Mouse (Mus musculus): ENCODE measurements around the gene Tmem201. TPM values are rescaled to one million over a fixed set of nuclear protein-coding genes. Genes with fewer than 3 reads are reported as not detected.

The Tmem201 gene
- polyA plus RNA-seq, 1 experiment: 27.7 TPM

- H3ac ChIP-seq (ENCODE audit: control insufficient read depth, insufficient read length, low read depth): no peak overlapping the region
- H3K4me3 ChIP-seq (ENCODE audit: insufficient read depth, poor library complexity, severe bottlenecking): no peak overlapping the region
- H3K79me2 ChIP-seq (ENCODE audit: control insufficient read depth, insufficient read depth): peaks cover 52% of the 10 kb centered on the region
- TF ChIP-seq CEBPB (IDR thresholded peaks at IDR 0.05; ENCODE audit: low read depth): no peak
- TF ChIP-seq CTCF (IDR thresholded peaks at IDR 0.05; ENCODE audit: control insufficient read depth, insufficient read depth, insufficient read length): no peak
- TF ChIP-seq FOSL1 (IDR thresholded peaks at IDR 0.05; ENCODE audit: insufficient read depth, low read length, poor library complexity, severe bottlenecking): no peak
- no peak for TF ChIP-seq MAX (IDR thresholded peaks at IDR 0.05)
- no peak for TF ChIP-seq MYOD1 (IDR thresholded peaks at IDR 0.05; ENCODE audit: control insufficient read depth, insufficient read length, low read depth)
- TF ChIP-seq USF1 (IDR thresholded peaks at IDR 0.05; ENCODE audit: low read depth): no peak
- no peak for TF ChIP-seq MYOG (IDR thresholded peaks at IDR 0.05; ENCODE audit: control insufficient read depth, extremely low read depth, insufficient read length)
- H3K79me3 ChIP-seq (ENCODE audit: low read depth): peaks cover 42% of the 10 kb centered on the region
- H3K27me3 ChIP-seq (ENCODE audit: control insufficient read depth, insufficient read depth, insufficient read length): no peaks in the 10 kb centered on the region
- H3K36me3 ChIP-seq (ENCODE audit: control insufficient read depth, insufficient read depth): peaks cover 11% of the 10 kb centered on the region
These were observed 7.0 kb downstream of the Tmem201 start for GRCm38 (mm10) chr4:149730827-149731226.

GRCm38 (mm10) chr4:149728810-149729209 is 9.0 kb downstream of the Tmem201 start:
- H3K4me3 ChIP-seq (ENCODE audit: insufficient read depth, poor library complexity, severe bottlenecking): no peak overlapping the region

GRCm38 (mm10) chr4:149727636-149728035 is 10.2 kb downstream of the Tmem201 start:
- TF ChIP-seq MYOG (IDR thresholded peaks at IDR 0.05; ENCODE audit: control insufficient read depth, extremely low read depth, insufficient read length): no peak
- TF ChIP-seq MAX (IDR thresholded peaks at IDR 0.05): no peak
- no peak for TF ChIP-seq CTCF (IDR thresholded peaks at IDR 0.05; ENCODE audit: control insufficient read depth, insufficient read depth, insufficient read length)
- no peak for TF ChIP-seq CEBPB (IDR thresholded peaks at IDR 0.05; ENCODE audit: low read depth)
- TF ChIP-seq USF1 (IDR thresholded peaks at IDR 0.05; ENCODE audit: low read depth): no peak
- no peak for TF ChIP-seq MYOD1 (IDR thresholded peaks at IDR 0.05; ENCODE audit: control insufficient read depth, insufficient read length, low read depth)
- TF ChIP-seq FOSL1 (IDR thresholded peaks at IDR 0.05; ENCODE audit: insufficient read depth, low read length, poor library complexity, severe bottlenecking): no peak
- peaks cover 13% of the 10 kb centered on the region for H3K79me3 ChIP-seq (ENCODE audit: low read depth)
- peaks cover 34% of the 10 kb centered on the region for H3K79me2 ChIP-seq (ENCODE audit: control insufficient read depth, insufficient read depth)
- H3K4me3 ChIP-seq (ENCODE audit: insufficient read depth, poor library complexity, severe bottlenecking): no peak overlapping the region
- peaks cover 20% of the 10 kb centered on the region for H3K36me3 ChIP-seq (ENCODE audit: control insufficient read depth, insufficient read depth)
- no peak overlapping the region for H3ac ChIP-seq (ENCODE audit: control insufficient read depth, insufficient read length, low read depth)
- no peaks in the 10 kb centered on the region for H3K27me3 ChIP-seq (ENCODE audit: control insufficient read depth, insufficient read depth, insufficient read length)

More at GRCm38 (mm10) chr4:149728810-149729209, 9.0 kb downstream of the Tmem201 start:
- Histone ChIP-seq H3K79me2 (ENCODE audit: control insufficient read depth, insufficient read depth) (peaks cover 44% of the 10 kb centered on the region), H3K27me3 (ENCODE audit: control insufficient read depth, insufficient read depth, insufficient read length) (no peaks in the 10 kb centered on the region), H3K79me3 (ENCODE audit: low read depth) (peaks cover 23% of the 10 kb centered on the region), H3K36me3 (ENCODE audit: control insufficient read depth, insufficient read depth) (peaks cover 20% of the 10 kb centered on the region), H3ac (ENCODE audit: control insufficient read depth, insufficient read length, low read depth) (no peak overlapping the region)
- TF ChIP-seq CTCF (IDR thresholded peaks at IDR 0.05; ENCODE audit: control insufficient read depth, insufficient read depth, insufficient read length) (no peak), USF1 (IDR thresholded peaks at IDR 0.05; ENCODE audit: low read depth) (no peak), MYOD1 (IDR thresholded peaks at IDR 0.05; ENCODE audit: control insufficient read depth, insufficient read length, low read depth) (no peak)

GRCm38 (mm10) chr4:149725661-149726350 is 12.0 kb downstream of the Tmem201 start:
- peaks cover 3% of the 10 kb centered on the region for H3K79me3 ChIP-seq (ENCODE audit: low read depth)
- H3ac ChIP-seq (ENCODE audit: control insufficient read depth, insufficient read length, low read depth): peak overlapping the region; percentile 1
- no peaks in the 10 kb centered on the region for H3K27me3 ChIP-seq (ENCODE audit: control insufficient read depth, insufficient read depth, insufficient read length)
- TF ChIP-seq CTCF (IDR thresholded peaks at IDR 0.05; ENCODE audit: control insufficient read depth, insufficient read depth, insufficient read length): peak; percentile 60
- no peak for TF ChIP-seq MYOG (IDR thresholded peaks at IDR 0.05; ENCODE audit: control insufficient read depth, extremely low read depth, insufficient read length)
- no peak for TF ChIP-seq CEBPB (IDR thresholded peaks at IDR 0.05; ENCODE audit: low read depth)
- TF ChIP-seq MYOD1 (IDR thresholded peaks at IDR 0.05; ENCODE audit: control insufficient read depth, insufficient read length, low read depth): no peak
- no peak for TF ChIP-seq USF1 (IDR thresholded peaks at IDR 0.05; ENCODE audit: low read depth)
- TF ChIP-seq FOSL1 (IDR thresholded peaks at IDR 0.05; ENCODE audit: insufficient read depth, low read length, poor library complexity, severe bottlenecking): no peak
- peak; percentile 33 for TF ChIP-seq MAX (IDR thresholded peaks at IDR 0.05)
- no peak overlapping the region for H3K4me3 ChIP-seq (ENCODE audit: insufficient read depth, poor library complexity, severe bottlenecking)
- H3K36me3 ChIP-seq (ENCODE audit: control insufficient read depth, insufficient read depth): peaks cover 18% of the 10 kb centered on the region
- peaks cover 16% of the 10 kb centered on the region for H3K79me2 ChIP-seq (ENCODE audit: control insufficient read depth, insufficient read depth)

GRCm38 (mm10) chr4:149724916-149725470 is 12.9 kb downstream of the Tmem201 start:
- H3K79me3 ChIP-seq (ENCODE audit: low read depth): peaks cover 3% of the 10 kb centered on the region
- H3K36me3 ChIP-seq (ENCODE audit: control insufficient read depth, insufficient read depth): peaks cover 18% of the 10 kb centered on the region
- no peaks in the 10 kb centered on the region for H3K27me3 ChIP-seq (ENCODE audit: control insufficient read depth, insufficient read depth, insufficient read length)
- peaks cover 14% of the 10 kb centered on the region for H3K79me2 ChIP-seq (ENCODE audit: control insufficient read depth, insufficient read depth)
- TF ChIP-seq CTCF (IDR thresholded peaks at IDR 0.05; ENCODE audit: control insufficient read depth, insufficient read depth, insufficient read length): no peak
- no peak for TF ChIP-seq MYOG (IDR thresholded peaks at IDR 0.05; ENCODE audit: control insufficient read depth, extremely low read depth, insufficient read length)
- TF ChIP-seq MAX (IDR thresholded peaks at IDR 0.05): no peak
- no peak overlapping the region for H3ac ChIP-seq (ENCODE audit: control insufficient read depth, insufficient read length, low read depth)
- no peak overlapping the region for H3K4me3 ChIP-seq (ENCODE audit: insufficient read depth, poor library complexity, severe bottlenecking)
